Mouse (Mus musculus) midbrain, embryonic 16.5 days (tissue): ENCODE data around the gene Dnase1l3. TPM values are rescaled to one million over a fixed set of nuclear protein-coding genes. Genes with fewer than 3 reads are reported as not detected.

ENCODE experiments used
- ATAC-seq: fragments of 200-750 bp; cut with Nextera tagmentation; 2 replicates; pipeline ENCODE4 v1.8.0; 2017; ENCODE audit warnings: moderate TSS enrichment
- H3K27ac ChIP-seq: fragments of 300-500 bp; sonication (generic); 2 replicates; pipeline ENCODE4 v1.5.1; 2014; ENCODE audit warnings: mild to moderate bottlenecking, low read length, mixed read lengths
- H3K27me3 ChIP-seq: fragments of 300-500 bp; sonication (generic); 2 replicates; pipeline ENCODE4 v1.6.1; 2014; ENCODE audit warnings: low read depth, low read length, mixed read lengths; ENCODE audit not compliant: control insufficient read depth, insufficient read depth
- H3K36me3 ChIP-seq: fragments of 300-500 bp; sonication (generic); 2 replicates; pipeline ENCODE4 v1.6.1; 2014; ENCODE audit warnings: mild to moderate bottlenecking, low read length, moderate library complexity, mixed read lengths; ENCODE audit not compliant: control insufficient read depth, insufficient read depth
- H3K4me1 ChIP-seq: fragments of 300-500 bp; sonication (generic); 2 replicates; pipeline ENCODE4 v1.6.1; 2014; ENCODE audit warnings: mild to moderate bottlenecking, low read length, mixed read lengths; ENCODE audit not compliant: control insufficient read depth, insufficient read depth
- H3K4me2 ChIP-seq: fragments of 300-500 bp; sonication (generic); 2 replicates; pipeline ENCODE4 v1.6.1; 2014; ENCODE audit warnings: mild to moderate bottlenecking, low read length, mixed read lengths
- H3K4me3 ChIP-seq: fragments of 300-500 bp; sonication (generic); 2 replicates; pipeline ENCODE4 v1.5.1; 2014; ENCODE audit warnings: low read depth, mild to moderate bottlenecking, low read length, moderate library complexity, mixed read lengths
- H3K9ac ChIP-seq: fragments of 300-500 bp; sonication (generic); 2 replicates; pipeline ENCODE4 v1.6.1; 2014; ENCODE audit warnings: low read depth, low read length, mixed read lengths
- H3K9me3 ChIP-seq: fragments of 300-500 bp; sonication (generic); replicated peaks from 2 replicates; pipeline ENCODE4 v1.6.1; 2014; ENCODE audit warnings: mild to moderate bottlenecking, low read length, mixed read lengths; ENCODE audit not compliant: control insufficient read depth, poor library complexity, severe bottlenecking
- WGBS: fragments of 180-500 bp; shearing (Covaris S2); extraction: QIAGEN DNeasy Blood & Tissue Kit; methylation state at CpG from one replicate; pipeline ENCODE4 v1.1.7; 2014; 5-methylcytosine and 5-hydroxymethylcytosine counted together
- polyA plus RNA-seq: library from polyadenylated mRNA; unstranded; fragments of >200 nt; fragmentation: Nextera tagmentation; extraction: Ambion mirVana; gene quantifications from 2 replicates; pipeline ENCODE4 v1.2.1, GENCODE M21; 2015

Gene Dnase1l3
- polyA plus RNA-seq, 1 experiment from 2014 or later, result 0.04 TPM

- WGBS, result 78% methylated on average over 6 of the region's 6 CpGs
- no peak for ATAC-seq
- H3K27me3 ChIP-seq, result no peaks in the 10 kb centered on the region
- H3K9ac ChIP-seq, result no peak overlapping the region
- H3K9me3 ChIP-seq, result no peaks in the 10 kb centered on the region
- H3K36me3 ChIP-seq, result no peaks in the 10 kb centered on the region
- H3K4me3 ChIP-seq, result no peak overlapping the region
- H3K27ac ChIP-seq, result no peak overlapping the region
- 0 out of 2 replicates have a peak, but pooled peaks cover 1% of the 10 kb centered on the region for H3K4me1 ChIP-seq
- no peak overlapping the region for H3K4me2 ChIP-seq
Measured at GRCm38 (mm10) chr14:7992158-7992557, 2.2 kb downstream of the Dnase1l3 start.

GRCm38 (mm10) chr14:7991108-7991776 lies 3.1 kb downstream of the Dnase1l3 start:
- Histone ChIP-seq H3K27ac (no peak overlapping the region), H3K9me3 (no peaks in the 10 kb centered on the region), H3K27me3 (no peaks in the 10 kb centered on the region), H3K4me1 (no peaks in the 10 kb centered on the region), H3K9ac (no peak overlapping the region), H3K4me3 (no peak overlapping the region), H3K4me2 (no peak overlapping the region), H3K36me3 (no peaks in the 10 kb centered on the region)
- ATAC-seq, result no peak
- WGBS, result 82% methylated on average over 5 of the region's 5 CpGs

DNA sequence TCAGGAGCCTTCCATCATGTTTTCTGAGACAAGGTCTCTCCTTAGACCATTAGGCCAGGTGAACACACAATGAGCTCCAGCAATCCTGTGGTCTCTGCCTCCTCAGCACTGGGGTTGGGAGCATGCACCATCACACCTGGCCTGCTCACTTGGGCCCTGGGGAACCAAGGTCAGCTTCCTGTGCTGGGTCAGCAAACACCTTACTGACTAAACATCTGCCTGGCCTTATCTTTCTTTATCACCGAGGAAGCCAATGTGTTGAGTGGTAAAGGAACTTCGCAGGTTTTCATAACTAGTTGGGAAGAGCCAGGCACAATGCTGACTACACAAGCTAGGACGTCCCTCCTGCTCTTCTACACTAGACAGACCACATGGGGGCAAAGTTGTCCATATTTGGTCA lies 4.4 kb downstream of the Dnase1l3 start:
- no peak overlapping the region for H3K4me3 ChIP-seq

DNA sequence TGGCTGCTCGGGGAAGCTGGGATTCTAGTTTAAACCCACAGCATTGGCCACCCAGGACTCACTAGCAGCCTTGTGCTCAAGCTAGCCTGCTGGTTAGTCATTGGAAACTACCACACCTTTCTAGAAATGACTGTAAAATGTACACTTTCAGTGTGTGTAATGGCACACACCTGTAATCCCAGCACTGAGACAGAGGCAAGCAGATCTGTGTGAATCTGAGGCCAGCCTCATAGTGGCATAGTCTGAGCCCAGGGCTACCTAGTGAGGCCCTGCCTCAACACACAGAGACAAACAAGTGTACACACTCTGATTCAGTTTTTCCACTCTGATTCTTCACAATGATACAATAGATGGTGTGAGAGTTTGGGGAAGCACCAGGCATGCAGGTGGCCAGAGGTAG lies 5.0 kb downstream of the Dnase1l3 start:
- H3K9ac ChIP-seq, result no peak overlapping the region
- no peaks in the 10 kb centered on the region for H3K9me3 ChIP-seq
- no peak overlapping the region for H3K27ac ChIP-seq
- ATAC-seq, result no peak
- no peaks in the 10 kb centered on the region for H3K36me3 ChIP-seq
- H3K4me2 ChIP-seq, result no peak overlapping the region
- H3K4me3 ChIP-seq, result no peak overlapping the region
- 67% methylated on average over 1 of the region's 1 CpGs for WGBS
- H3K27me3 ChIP-seq, result no peaks in the 10 kb centered on the region
- H3K4me1 ChIP-seq, result no peaks in the 10 kb centered on the region

More for the DNA sequence above, 4.4 kb downstream of the Dnase1l3 start:
- Histone ChIP-seq H3K27ac (no peak overlapping the region), H3K36me3 (no peaks in the 10 kb centered on the region), H3K4me1 (no peaks in the 10 kb centered on the region), H3K9me3 (no peaks in the 10 kb centered on the region), H3K27me3 (no peaks in the 10 kb centered on the region), H3K4me2 (no peak overlapping the region), H3K9ac (no peak overlapping the region)
- no peak for ATAC-seq
- WGBS, result 80% methylated on average over 3 of the region's 3 CpGs

- H3K27ac ChIP-seq, result no peak overlapping the region
- WGBS, result 94% methylated on average over 6 of the region's 6 CpGs
Measured at GRCm38 (mm10) chr14:7986913-7987312, 7.5 kb downstream of the Dnase1l3 start.

DNA sequence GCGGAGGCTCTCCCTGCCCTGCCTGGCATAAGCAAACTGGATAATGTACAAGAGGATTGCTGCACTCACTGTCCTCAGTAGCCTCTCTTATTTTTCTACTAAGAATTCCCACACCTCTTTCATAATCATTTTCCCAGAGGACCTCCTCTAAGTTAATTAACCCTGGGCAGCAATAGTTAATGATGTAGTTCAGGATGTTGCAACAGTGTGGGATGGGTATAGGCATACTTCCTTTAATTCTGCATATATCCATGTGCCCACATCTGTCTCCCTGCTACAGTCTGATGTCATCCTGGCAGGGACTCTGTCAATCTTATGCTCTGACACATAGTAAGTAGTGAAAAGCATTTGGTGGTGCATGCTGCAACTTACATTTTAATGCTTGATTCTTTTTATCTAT lies 13.1 kb downstream of the Dnase1l3 start:
- no peaks in the 10 kb centered on the region for H3K27me3 ChIP-seq
- WGBS, result 95% methylated on average over 1 of the region's 1 CpGs
- H3K4me1 ChIP-seq, result no peaks in the 10 kb centered on the region
- no peaks in the 10 kb centered on the region for H3K9me3 ChIP-seq
- H3K9ac ChIP-seq, result no peak overlapping the region
- no peak overlapping the region for H3K27ac ChIP-seq
- no peaks in the 10 kb centered on the region for H3K36me3 ChIP-seq
- ATAC-seq, result no peak
- H3K4me3 ChIP-seq, result no peak overlapping the region
- no peak overlapping the region for H3K4me2 ChIP-seq

More at GRCm38 (mm10) chr14:7986913-7987312, 7.5 kb downstream of the Dnase1l3 start:
- H3K9me3 ChIP-seq, result no peaks in the 10 kb centered on the region
- ATAC-seq, result no peak
- H3K27me3 ChIP-seq, result no peaks in the 10 kb centered on the region
- no peak overlapping the region for H3K4me3 ChIP-seq
- no peaks in the 10 kb centered on the region for H3K4me1 ChIP-seq
- H3K9ac ChIP-seq, result no peak overlapping the region
- H3K4me2 ChIP-seq, result no peak overlapping the region
- no peaks in the 10 kb centered on the region for H3K36me3 ChIP-seq

GRCm38 (mm10) chr14:7978183-7978582 lies 16.2 kb downstream of the Dnase1l3 start:
- Histone ChIP-seq H3K36me3 (no peaks in the 10 kb centered on the region), H3K4me3 (no peak overlapping the region), H3K9ac (no peak overlapping the region), H3K9me3 (no peaks in the 10 kb centered on the region), H3K27me3 (no peaks in the 10 kb centered on the region), H3K4me1 (no peaks in the 10 kb centered on the region), H3K4me2 (no peak overlapping the region), H3K27ac (no peak overlapping the region)
- WGBS, result 90% methylated on average over 1 of the region's 1 CpGs
- no peak for ATAC-seq

DNA sequence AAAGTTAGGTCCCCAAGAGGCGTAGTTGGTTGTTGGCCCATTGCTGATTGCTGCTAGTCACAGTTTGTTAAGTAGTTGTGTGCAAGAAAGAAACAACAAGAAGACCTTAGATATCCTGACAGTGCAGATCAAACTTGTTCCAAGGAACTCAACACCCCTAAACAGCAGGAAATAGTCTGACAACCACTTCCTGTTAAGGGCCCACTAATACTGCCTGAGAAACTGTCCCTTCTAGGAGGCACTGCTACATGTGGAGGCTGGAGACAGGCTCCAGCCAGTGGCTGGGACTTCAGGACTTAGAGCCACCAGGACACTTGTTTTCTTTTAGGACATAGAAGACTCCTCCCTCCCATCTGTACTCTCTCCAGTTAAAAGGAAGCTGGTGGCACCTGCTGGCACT lies 16.9 kb downstream of the Dnase1l3 start:
- Histone ChIP-seq H3K4me1 (no peaks in the 10 kb centered on the region), H3K4me2 (no peak overlapping the region), H3K36me3 (no peaks in the 10 kb centered on the region), H3K27ac (no peak overlapping the region), H3K4me3 (no peak overlapping the region), H3K27me3 (no peaks in the 10 kb centered on the region), H3K9me3 (no peaks in the 10 kb centered on the region), H3K9ac (no peak overlapping the region)
- 96% methylated on average over 1 of the region's 1 CpGs for WGBS
- ATAC-seq, result no peak

- Histone ChIP-seq H3K27me3 (no peaks in the 10 kb centered on the region), H3K9ac (no peak overlapping the region), H3K36me3 (no peaks in the 10 kb centered on the region), H3K4me1 (no peaks in the 10 kb centered on the region), H3K27ac (no peak overlapping the region), H3K4me2 (no peak overlapping the region), H3K9me3 (no peaks in the 10 kb centered on the region), H3K4me3 (no peak overlapping the region)
- no peak for ATAC-seq
- 86% methylated on average over 6 of the region's 6 CpGs for WGBS
Measured at GRCm38 (mm10) chr14:7975177-7975576, 19.2 kb downstream of the Dnase1l3 start.
